Mouse (Mus musculus): ENCODE results near the gene Mycbp2.
A peak's percentile ranks its signal among the peaks of the same experiment; 100 is the strongest.

Gene Mycbp2

GRCm38 (mm10) chr14:103186076-103186475, 160.5 kb downstream of the Mycbp2 start:
- TF ChIP-seq POU5F1 (IDR thresholded peaks at IDR 0.05; ENCODE audit: borderline replicate concordance, low read length) (no peak), NANOG (IDR thresholded peaks at IDR 0.05; ENCODE audit: borderline replicate concordance, low read length) (no peak)
- Histone ChIP-seq H3K4me3 (replicated peaks; ENCODE audit: low read length) (no peak overlapping the region), H3K27me3 (ENCODE audit: insufficient read depth, low read length) (no peaks in the 10 kb centered on the region), H3K36me3 (ENCODE audit: insufficient read depth, low read length) (peaks cover 11% of the 10 kb centered on the region; the same call in 1 of the 2 replicates), H3K4me1 (replicated peaks; ENCODE audit: low read depth, low read length) (no peaks in the 10 kb centered on the region), H3K9me3 (ENCODE audit: low read length) (no peaks in the 10 kb centered on the region)

- Histone ChIP-seq H3K4me1 (replicated peaks; ENCODE audit: low read depth, low read length) (no peaks in the 10 kb centered on the region), H3K27me3 (ENCODE audit: insufficient read depth, low read length) (no peaks in the 10 kb centered on the region), H3K9me3 (ENCODE audit: low read length) (no peaks in the 10 kb centered on the region), H3K4me3 (replicated peaks; ENCODE audit: low read length) (no peak overlapping the region), H3K36me3 (ENCODE audit: insufficient read depth, low read length) (0 out of 2 replicates have a peak, but pooled peaks cover 8% of the 10 kb centered on the region)
- TF ChIP-seq NANOG (IDR thresholded peaks at IDR 0.05; ENCODE audit: borderline replicate concordance, low read length) (no peak), POU5F1 (IDR thresholded peaks at IDR 0.05; ENCODE audit: borderline replicate concordance, low read length) (no peak), CTCF (conservative IDR thresholded peaks at IDR 0.05; ENCODE audit: low read length) (no peak)
Measured at GRCm38 (mm10) chr14:103180096-103180495, 166.5 kb downstream of the Mycbp2 start.

GRCm38 (mm10) chr14:103162923-103163322, 183.7 kb downstream of the Mycbp2 start:
- H3K4me1 ChIP-seq (replicated peaks; ENCODE audit: low read depth, low read length), result no peaks in the 10 kb centered on the region
- H3K4me3 ChIP-seq (replicated peaks; ENCODE audit: low read length), result no peak overlapping the region
- H3K27me3 ChIP-seq (ENCODE audit: insufficient read depth, low read length), result no peaks in the 10 kb centered on the region
- no peaks in the 10 kb centered on the region for H3K9me3 ChIP-seq (ENCODE audit: low read length)
- no peaks in the 10 kb centered on the region for H3K36me3 ChIP-seq (ENCODE audit: insufficient read depth, low read length)
- TF ChIP-seq CTCF (conservative IDR thresholded peaks at IDR 0.05; ENCODE audit: low read length), result no peak
- no peak for TF ChIP-seq NANOG (IDR thresholded peaks at IDR 0.05; ENCODE audit: borderline replicate concordance, low read length)
- TF ChIP-seq POU5F1 (IDR thresholded peaks at IDR 0.05; ENCODE audit: borderline replicate concordance, low read length), result no peak

GRCm38 (mm10) chr14:103155685-103156084, 190.9 kb downstream of the Mycbp2 start:
- Histone ChIP-seq H3K4me3 (replicated peaks; ENCODE audit: low read length) (no peak overlapping the region), H3K9me3 (ENCODE audit: low read length) (no peaks in the 10 kb centered on the region), H3K27me3 (ENCODE audit: insufficient read depth, low read length) (no peaks in the 10 kb centered on the region), H3K4me1 (replicated peaks; ENCODE audit: low read depth, low read length) (peaks cover 4% of the 10 kb centered on the region; the same call in 1 of the 2 replicates), H3K36me3 (ENCODE audit: insufficient read depth, low read length) (peaks cover 22% of the 10 kb centered on the region)
- TF ChIP-seq POU5F1 (IDR thresholded peaks at IDR 0.05; ENCODE audit: borderline replicate concordance, low read length) (no peak), NANOG (IDR thresholded peaks at IDR 0.05; ENCODE audit: borderline replicate concordance, low read length) (no peak), CTCF (conservative IDR thresholded peaks at IDR 0.05; ENCODE audit: low read length) (no peak)

GRCm38 (mm10) chr14:103150139-103150538, 196.5 kb downstream of the Mycbp2 start:
- H3K9me3 ChIP-seq (ENCODE audit: low read length), result no peaks in the 10 kb centered on the region
- TF ChIP-seq CTCF (conservative IDR thresholded peaks at IDR 0.05; ENCODE audit: low read length) (no peak), POU5F1 (IDR thresholded peaks at IDR 0.05; ENCODE audit: borderline replicate concordance, low read length) (no peak), NANOG (IDR thresholded peaks at IDR 0.05; ENCODE audit: borderline replicate concordance, low read length) (no peak)
- peaks cover 12% of the 10 kb centered on the region for H3K36me3 ChIP-seq (ENCODE audit: insufficient read depth, low read length)
- no peaks in the 10 kb centered on the region for H3K27me3 ChIP-seq (ENCODE audit: insufficient read depth, low read length)
- no peak overlapping the region for H3K4me3 ChIP-seq (replicated peaks; ENCODE audit: low read length)
- peaks cover 4% of the 10 kb centered on the region; the same call in 1 of the 2 replicates for H3K4me1 ChIP-seq (replicated peaks; ENCODE audit: low read depth, low read length)

GRCm38 (mm10) chr14:103131991-103132390, 214.6 kb downstream of the Mycbp2 start:
- H3K27me3 ChIP-seq (ENCODE audit: insufficient read depth, low read length), result no peaks in the 10 kb centered on the region
- H3K36me3 ChIP-seq (ENCODE audit: insufficient read depth, low read length), result peaks cover 20% of the 10 kb centered on the region
- H3K4me1 ChIP-seq (replicated peaks; ENCODE audit: low read depth, low read length), result no peaks in the 10 kb centered on the region
- H3K4me3 ChIP-seq (replicated peaks; ENCODE audit: low read length), result no peak overlapping the region
- no peak for TF ChIP-seq NANOG (IDR thresholded peaks at IDR 0.05; ENCODE audit: borderline replicate concordance, low read length)
- no peak for TF ChIP-seq POU5F1 (IDR thresholded peaks at IDR 0.05; ENCODE audit: borderline replicate concordance, low read length)
- peak; percentile 89 for TF ChIP-seq CTCF (conservative IDR thresholded peaks at IDR 0.05; ENCODE audit: low read length)
- H3K9me3 ChIP-seq (ENCODE audit: low read length), result no peaks in the 10 kb centered on the region

GRCm38 (mm10) chr14:103125756-103126155, 220.9 kb downstream of the Mycbp2 start:
- TF ChIP-seq NANOG (IDR thresholded peaks at IDR 0.05; ENCODE audit: borderline replicate concordance, low read length) (no peak), POU5F1 (IDR thresholded peaks at IDR 0.05; ENCODE audit: borderline replicate concordance, low read length) (no peak), CTCF (conservative IDR thresholded peaks at IDR 0.05; ENCODE audit: low read length) (no peak)

GRCm38 (mm10) chr14:103114994-103115670, 231.5 kb downstream of the Mycbp2 start:
- Histone ChIP-seq H3K27me3 (ENCODE audit: insufficient read depth, low read length) (no peaks in the 10 kb centered on the region), H3K4me3 (replicated peaks; ENCODE audit: low read length) (no peak overlapping the region), H3K9me3 (ENCODE audit: low read length) (no peaks in the 10 kb centered on the region), H3K36me3 (ENCODE audit: insufficient read depth, low read length) (peaks cover 22% of the 10 kb centered on the region), H3K4me1 (replicated peaks; ENCODE audit: low read depth, low read length) (peaks cover 5% of the 10 kb centered on the region; the same call in 1 of the 2 replicates)
- TF ChIP-seq POU5F1 (IDR thresholded peaks at IDR 0.05; ENCODE audit: borderline replicate concordance, low read length) (no peak), NANOG (IDR thresholded peaks at IDR 0.05; ENCODE audit: borderline replicate concordance, low read length) (no peak), CTCF (conservative IDR thresholded peaks at IDR 0.05; ENCODE audit: low read length) (no peak)

More at GRCm38 (mm10) chr14:103125756-103126155, 220.9 kb downstream of the Mycbp2 start:
- no peaks in the 10 kb centered on the region for H3K4me1 ChIP-seq (replicated peaks; ENCODE audit: low read depth, low read length)
- H3K36me3 ChIP-seq (ENCODE audit: insufficient read depth, low read length), result peaks cover 35% of the 10 kb centered on the region
- no peak overlapping the region for H3K4me3 ChIP-seq (replicated peaks; ENCODE audit: low read length)
- no peaks in the 10 kb centered on the region for H3K27me3 ChIP-seq (ENCODE audit: insufficient read depth, low read length)
- H3K9me3 ChIP-seq (ENCODE audit: low read length), result no peaks in the 10 kb centered on the region

Data from E14TG2a.4 (cell line).